Mouse (Mus musculus) gastrocnemius, adult 8-10 months (tissue): ENCODE results near the gene Gzmb. TPM values are rescaled to one million over a fixed set of nuclear protein-coding genes. Genes with fewer than 3 reads are reported as not detected.
"Not testable (repeated sequence)": the region's sequence is repeated elsewhere in the genome, so short reads cannot be mapped to it uniquely, and the experiment has no call there.

Experiments
- DNase-seq, 2 experiments: peaks; one replicate each; pipeline ENCODE4 v3.0.0; 2022; ENCODE audit warnings: low spot score in 2 of 2
- total RNA-seq, 4 experiments: library from RNA; stranded (reverse); gene quantifications; 2 replicates each; pipeline ENCODE4 v1.2.4; 2022

Gene Gzmb
- not detected for total RNA-seq

DNA sequence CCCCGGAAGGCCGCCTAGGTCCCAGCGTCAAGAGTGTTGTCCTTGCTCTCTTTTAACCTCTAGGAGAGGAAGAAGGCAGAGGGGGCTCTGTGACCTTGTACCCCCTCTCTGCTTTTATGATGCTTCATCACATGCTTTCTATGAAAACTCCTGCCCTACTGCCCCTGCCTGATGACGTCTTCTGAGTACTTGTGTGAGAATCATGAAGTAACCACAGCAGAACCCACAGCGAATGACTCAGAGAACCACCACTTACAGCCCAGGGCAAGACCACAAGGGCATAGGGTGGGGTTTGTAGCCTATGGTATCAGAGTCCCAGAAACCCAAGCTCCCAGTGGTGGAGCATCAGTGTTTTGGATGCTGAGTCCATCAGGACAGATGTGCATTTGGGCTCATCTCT is at the start of gene Gzmb:
Gene Gzmb (minus strand): TSS at position 108 of the 400 bp plus-strand sequence.
- DNase-seq: no peak

DNA sequence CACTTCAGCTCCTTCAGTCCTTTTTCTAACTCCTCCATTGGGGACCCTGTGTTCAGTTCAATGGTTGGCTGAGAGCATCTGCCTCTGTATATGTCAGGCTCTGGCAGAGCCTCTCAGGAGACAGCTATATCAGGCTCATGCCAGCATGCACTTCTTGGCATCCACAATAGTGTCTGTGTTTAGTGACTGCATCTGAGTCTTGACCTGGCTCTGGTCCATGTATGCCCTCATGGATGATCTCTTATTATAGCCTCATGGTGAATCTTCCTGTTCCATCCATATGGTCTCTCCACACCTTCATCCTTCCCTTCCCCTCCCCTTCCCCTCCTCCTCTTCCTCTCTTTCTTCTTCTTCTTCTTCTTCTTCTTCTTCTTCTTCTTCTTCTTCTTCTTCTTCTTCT is 49.7 kb upstream of the Gzmb start:
- not testable (repeated sequence) for DNase-seq

DNA sequence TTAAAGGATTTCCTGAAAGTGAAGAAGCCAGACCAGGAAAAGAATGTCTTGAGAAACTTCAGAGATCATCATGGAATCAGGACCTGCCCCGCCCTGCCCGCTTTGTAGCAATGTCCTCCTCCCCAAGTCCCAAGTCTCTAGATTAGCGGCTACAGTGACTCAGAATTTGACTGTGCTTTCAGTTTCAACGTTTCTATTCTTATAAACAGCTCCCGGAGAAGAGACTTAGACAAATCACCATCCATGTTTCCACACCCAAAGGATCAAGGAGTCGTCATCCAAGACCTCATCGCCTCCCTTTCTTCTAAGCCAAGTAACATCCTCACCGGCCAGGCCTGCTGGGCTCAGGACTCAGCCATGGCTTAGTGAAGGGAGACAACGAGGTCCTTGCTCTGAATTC is 48.2 kb upstream of the Gzmb start:
- DNase-seq: no peak

DNA sequence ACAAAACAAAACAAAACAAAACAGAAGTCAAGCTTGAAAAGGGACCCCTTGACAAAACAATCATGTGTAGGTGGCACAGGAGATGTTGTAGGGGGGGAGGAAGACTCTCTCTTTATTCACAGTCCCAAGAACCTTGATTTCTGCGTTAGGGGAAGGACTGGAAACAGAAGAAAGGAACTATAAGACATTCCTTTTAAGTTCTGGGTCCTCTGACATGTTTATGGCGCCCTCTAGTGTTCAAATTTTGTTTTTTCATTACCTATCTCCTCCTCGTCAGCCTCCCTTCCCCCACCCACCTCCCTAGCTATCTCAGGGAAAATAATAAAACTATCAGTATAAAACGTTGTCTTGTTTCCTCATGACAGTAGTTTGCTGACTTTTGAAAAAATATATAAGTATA is 42.1 kb upstream of the Gzmb start:
- DNase-seq: no peak

DNA sequence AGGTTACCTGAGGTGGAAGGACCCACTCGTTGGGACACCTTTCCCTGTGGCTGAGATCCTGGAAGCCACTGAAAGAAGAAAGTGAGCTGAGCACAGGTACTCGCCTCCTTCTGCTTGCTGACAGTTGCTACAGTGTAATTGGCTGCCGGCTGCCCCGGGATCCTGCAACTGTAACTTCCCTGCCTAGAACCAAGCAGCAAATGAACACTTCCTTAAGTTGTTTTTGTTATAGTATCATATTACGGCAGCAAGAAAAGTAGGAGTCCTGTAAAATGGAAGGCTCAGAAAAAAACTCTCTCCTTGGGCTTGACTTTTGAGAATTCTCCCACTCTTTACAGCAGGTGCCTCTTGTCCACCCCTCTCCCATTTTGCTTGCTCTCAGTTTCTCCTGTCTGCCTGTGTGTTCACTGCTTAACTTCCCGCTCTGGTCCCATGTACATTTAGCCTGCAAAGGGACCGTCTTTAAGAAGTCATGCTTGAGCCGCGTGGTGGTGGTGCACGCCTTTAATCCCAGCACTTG is 41.5 kb upstream of the Gzmb start:
- no peak for DNase-seq

DNA sequence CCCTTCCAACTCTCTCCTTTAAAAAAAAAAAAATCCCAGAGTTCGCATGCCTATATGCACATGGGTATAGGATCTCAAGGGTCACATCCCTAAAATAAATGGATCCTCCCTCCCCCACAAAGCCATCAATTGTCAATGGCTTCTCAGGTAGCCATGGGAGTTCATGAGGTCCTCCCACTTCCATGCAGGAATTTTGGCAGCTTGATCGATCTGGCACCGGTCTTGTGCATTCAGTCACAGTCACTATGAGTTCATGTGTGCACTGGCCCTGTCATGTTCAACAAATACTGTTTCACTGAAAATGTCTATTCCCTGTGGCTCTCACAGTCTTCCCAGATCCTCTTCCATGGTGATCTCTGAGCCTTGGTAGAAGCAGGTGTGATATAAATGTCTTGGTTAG is 40.0 kb upstream of the Gzmb start:
- DNase-seq: no peak

DNA sequence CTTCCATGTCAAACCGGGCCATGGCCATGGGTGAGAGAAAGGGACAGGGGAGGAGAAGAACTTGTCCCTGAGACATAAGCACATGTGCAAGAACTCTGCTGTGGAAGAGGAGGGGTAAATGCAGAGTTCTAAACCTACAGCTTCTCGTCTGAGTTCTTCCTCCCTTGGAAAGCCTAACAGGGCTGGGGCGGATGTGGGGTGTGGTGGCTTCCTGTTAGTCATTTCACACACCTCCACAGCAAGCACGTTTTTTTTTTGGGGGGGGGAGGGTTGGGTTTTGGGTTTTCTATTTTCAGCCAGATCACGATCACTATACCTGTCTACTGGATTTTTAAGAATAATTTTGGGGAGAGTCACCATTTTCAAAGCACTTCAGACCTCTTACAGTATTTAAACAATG is 34.7 kb upstream of the Gzmb start:
- DNase-seq: no peak

DNA sequence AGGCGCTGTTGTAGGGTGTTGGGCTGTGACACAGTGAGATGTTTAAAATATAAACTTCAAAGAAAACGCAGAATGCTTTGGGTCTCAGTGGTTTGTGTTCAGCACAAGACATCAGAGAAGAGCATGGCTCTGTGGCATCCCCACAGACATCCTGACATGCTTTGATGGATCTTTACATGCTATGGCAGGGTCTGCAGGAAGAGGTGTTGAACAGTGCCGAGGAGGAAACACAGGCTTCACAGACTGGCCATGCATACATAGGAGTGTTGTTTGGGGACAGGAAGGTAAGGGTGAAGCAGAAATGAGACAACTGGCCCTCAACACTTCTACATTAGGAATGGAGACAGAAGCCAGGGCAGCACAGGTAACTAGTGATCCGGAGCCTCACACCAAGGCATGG is 34.0 kb upstream of the Gzmb start:
- no peak for DNase-seq

DNA sequence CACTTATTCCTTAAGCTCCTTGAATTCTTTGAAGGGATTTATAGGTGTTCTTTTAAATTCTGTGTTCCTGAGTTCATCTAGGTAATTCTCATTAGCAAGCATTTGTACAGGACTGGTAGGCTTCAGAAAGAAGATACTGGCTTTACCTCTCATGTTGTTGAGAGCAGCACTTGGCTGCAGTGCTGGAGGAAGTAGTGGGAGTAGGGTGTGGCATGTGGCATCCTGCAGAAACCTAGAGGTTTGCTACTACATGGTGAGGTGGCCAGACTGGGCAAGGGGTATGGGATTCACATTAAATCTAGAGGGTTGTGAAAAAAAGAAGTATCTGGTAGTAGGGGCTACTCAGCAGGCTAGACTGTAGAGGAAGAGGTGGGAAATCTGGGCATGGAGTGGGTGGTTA is 31.1 kb upstream of the Gzmb start:
- no peak for DNase-seq

DNA sequence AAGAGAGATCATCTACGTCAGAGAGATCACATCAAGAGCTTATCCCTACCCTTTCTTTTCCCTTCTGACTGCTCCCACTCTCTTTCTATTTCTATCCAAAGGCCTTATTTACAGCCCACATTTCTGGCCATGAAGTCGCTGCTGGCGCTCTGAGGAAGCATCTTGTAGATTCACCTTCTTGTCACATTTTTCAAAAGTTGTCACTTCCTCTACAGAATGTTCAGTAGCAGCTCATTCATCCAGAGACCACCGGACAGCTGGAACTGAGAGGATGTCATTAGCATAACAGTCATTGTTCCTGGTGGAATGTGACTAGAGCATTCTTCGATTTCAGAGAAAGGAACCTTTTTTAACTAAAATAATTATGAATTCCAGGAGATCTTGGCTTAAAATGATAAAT is 26.6 kb upstream of the Gzmb start:
- no peak for DNase-seq

DNA sequence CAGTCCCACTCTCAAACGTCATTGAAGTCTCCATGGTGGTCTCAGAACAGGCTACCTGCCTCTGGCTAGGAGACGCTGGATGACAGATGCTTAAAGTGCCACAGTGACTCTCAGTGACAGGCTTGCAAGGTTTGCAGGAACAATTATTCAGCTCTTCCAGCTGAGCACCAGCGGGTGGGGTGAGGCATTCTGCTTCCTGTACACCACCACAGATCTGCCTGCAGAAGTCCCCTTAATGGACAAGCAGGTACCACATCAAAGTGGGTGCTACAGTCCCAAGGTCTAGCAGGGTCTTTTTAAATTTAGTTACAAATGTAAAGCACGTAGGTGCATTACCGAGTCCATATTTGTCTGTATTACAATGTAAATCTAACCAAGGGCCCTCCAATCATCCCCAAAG is 25.7 kb upstream of the Gzmb start:
- no peak for DNase-seq

DNA sequence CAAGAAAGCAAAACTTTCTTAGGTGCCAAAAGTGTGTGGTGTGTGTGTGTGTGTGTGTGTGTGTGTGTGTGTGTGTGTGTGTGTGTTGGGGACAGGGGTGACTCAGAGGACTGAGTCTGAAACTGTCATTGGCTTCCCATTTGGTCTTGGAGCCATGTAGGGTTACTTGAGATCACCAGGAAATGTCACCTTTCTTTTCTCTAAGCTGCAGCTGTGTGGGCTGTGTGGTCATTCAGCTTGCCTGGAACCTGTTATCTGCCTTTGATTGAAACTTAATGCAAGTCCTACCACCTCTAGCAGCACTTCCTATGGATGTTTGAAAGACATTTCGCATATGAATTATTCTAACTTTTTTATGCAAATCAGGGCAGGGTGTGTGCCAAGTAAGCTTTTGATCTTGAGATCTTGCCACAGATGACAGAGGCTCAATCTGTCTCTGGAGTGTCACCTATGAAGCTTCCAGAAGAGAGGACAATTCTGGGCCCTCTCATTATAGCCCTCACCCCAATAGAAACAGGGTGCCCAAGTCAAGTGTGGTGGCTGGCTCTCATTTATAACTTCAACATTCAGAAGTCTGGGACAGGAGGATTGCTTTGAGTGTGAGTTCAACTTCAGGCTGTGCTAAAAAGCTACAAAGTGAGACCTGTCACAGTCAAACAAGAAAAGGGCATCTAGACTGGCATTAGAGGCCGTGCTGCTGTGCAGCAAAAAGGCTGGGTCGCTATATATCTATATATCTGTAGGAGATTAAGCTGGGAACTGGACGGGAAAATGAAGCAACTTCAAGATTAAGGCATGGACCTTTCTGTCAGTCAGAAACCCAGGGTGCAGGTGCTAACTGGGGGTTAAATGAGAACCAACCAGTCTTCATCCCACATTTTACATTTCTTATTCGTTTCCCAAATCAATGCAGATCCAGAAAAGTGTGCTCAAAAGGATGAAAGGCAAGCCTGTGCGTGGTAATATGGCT is 22.6 kb upstream of the Gzmb start:
- no peak for DNase-seq

DNA sequence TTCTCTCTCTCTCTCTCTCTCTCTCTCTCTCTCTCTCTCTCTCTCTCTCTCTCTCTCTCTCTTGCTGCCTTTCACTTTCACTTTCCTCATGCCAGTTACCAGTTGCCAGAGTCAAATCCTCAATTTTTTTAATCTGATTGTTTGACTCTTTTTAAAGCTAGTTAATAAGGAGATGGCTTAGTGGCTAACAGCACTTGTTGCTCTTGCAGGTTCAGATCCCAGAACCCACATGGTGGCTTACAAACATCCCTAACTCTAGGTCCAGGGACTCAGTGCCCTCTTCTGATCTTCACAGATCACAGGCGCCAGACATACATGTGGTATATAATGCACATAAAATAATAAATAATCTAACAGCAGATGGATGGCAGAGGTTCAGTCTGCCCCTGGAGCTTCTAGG is 21.8 kb upstream of the Gzmb start:
- no peak for DNase-seq

DNA sequence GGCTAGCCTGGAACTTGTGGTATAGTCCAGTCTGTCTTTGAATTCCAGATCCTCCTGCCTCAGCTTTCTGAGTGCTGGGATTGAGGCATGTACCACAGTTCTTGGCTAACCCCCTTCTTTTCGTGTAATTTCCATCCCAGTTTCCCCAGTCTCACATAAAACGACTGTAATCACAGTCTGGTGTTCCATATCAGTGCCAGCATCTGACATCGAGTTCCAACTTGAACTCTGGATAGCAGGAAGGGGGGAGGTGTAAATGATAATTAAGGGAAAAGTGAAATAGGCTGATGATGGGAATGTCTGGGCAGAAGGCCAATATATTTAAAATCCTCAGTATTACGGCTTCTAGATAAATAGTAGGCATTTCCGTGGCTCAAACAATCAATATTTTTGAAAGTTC is 19.0 kb upstream of the Gzmb start:
- no peak for DNase-seq

DNA sequence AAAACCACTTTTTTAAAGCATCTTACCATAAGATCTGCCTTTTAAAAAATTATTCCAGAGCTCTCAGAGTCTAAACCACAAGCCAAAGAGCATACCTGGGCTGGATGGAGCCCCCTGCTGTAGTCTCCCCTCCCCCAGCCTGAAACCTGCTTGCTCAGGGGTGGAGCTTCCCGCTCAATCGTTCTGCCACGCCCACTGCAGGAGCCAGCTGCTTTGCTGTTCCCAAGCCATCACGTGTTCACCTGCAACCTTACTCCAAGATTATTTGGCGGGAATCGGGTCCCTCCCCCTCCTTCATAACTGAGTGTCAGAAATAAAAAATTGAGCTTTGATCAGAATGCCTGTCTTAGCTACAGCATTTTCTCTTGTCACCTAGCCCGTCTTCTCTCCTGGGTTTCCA is 16.6 kb upstream of the Gzmb start:
- DNase-seq: not testable (repeated sequence)

DNA sequence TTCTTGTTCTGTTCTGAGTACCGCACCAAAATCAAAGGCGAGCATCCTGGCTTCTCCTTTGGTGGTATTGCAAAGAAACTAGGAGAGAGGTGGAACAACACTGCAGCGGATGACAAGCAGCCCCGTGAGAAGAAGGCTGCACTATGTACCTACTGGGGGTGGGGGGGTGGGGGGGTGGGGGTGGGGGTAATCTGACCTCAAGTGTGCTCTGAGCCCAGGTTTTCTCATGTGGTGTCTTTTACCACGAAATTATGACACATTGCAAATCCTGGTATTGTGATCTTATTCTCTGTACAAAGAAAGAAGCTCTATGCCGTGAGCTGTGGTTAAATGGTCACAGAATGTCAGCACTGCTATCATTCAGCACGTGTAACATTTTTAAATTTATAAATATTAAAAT is 14.0 kb upstream of the Gzmb start:
- DNase-seq: not testable (repeated sequence)

DNA sequence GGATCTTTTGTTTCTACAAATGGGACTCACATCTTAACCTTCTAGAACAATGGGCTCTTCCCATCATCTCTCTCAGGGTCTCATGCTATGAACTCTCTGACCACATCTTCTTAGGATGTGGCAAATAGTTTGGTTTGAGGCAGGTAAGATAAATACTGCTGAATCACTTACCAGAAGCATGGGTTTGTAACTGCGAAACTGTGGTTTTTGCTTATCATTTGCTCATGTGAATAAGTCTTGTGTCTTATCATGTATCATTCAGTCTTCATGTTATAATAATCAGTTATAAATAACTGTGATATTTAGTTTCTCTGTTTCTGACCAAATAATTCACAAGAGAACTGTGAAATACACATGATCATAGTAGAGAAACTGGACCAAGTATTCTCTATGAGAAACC is 4.0 kb upstream of the Gzmb start:
- DNase-seq: no peak

DNA sequence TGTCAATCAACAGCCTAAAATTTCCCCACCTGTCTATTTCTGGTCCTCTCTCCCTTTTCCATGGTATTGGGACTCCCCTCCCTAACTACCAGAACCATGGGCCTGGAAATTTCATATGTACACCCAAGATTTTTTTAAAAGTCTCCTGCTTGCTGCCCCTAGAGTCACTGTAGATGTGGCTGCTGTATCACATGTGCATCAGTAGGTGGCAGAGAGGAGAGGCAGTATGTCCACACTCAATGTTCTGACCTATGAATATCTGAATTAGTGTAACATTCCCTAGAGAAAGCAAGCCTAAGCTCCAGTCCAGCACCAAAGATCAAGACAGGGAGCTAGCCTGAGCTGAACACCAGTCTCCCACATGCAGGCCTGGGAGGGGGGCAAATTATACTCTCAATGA is 21.7 kb downstream of the Gzmb start:
- no peak for DNase-seq

DNA sequence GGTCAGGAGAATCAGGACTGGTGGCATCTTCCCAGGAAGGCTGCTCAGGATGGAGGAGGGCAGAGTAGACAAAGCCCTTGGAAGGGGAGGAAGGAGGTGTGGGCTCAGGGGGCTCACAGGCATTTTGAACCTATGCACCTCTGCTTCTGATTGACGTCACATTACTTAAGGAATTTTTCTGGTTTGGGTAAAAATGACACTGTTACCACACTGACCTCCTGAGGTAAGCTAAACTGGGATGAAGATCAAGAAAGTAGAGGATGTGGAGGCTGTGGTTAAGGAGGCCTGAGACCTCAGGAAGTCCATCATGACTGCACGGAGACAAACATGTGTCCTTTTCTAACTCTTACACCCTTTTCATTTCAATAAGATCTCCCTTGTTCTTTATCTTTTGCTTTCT is 27.5 kb downstream of the Gzmb start, which contains the start of gene Gzmc:
Gene Gzmc (minus strand): TSS at position 101 of the 400 bp plus-strand sequence.
- DNase-seq: no peak

DNA sequence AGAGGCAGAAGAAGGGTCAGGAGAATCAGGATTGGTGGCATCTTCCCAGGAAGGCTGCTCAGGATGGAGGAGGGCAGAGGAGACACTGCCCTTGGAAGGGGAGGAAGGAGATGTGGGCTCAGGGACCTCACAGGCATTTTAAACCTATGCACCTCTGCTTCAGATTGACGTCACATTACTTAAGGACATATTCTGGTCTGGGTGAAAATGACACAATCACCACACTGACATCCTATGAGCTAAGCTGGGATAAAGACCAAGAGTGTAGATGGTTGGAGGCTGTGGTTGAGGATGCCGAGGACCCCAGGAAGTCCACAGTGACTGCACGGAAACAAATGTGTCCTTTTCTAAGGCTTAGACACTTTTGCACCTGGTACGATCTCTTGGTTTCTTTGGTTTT is 50.7 kb downstream of the Gzmb start, which contains the start of gene Gzmf:
Gene Gzmf (minus strand): TSS at position 101 of the 400 bp plus-strand sequence.
- no peak for DNase-seq
